11 mouse cellular contexts compared by ENCODE assay signal in genomic region chr5:139084302-139084701, GRCm38 (mm10).
DNase-seq lines count a peak whose midpoint lies in the region; ATAC-seq and TF ChIP-seq lines count a peak whose summit lies in the region.
"Had no signal": no experiment of that assay in that cellular context is flagged by ENCODE, and none has a peak within 500 bp of the region (broad histone marks: within the 10 kb centered on the region; RNA-seq: fewer than 3 reads in every experiment).

No protein-coding gene starts in this region.

- H3K27me3 ChIP-seq in C2C12 (ENCODE audit: control insufficient read depth, insufficient read depth, insufficient read length) = no peaks in the 10 kb centered on the region
- no peaks in the 10 kb centered on the region for H3K27me3 ChIP-seq in midbrain, embryonic 16.5 days (ENCODE audit: control insufficient read depth, insufficient read depth, low read depth, low read length)
- H3K27me3 ChIP-seq: hindbrain, embryonic 15.5 days; liver, embryonic 13.5 days; Patski had no signal

- TF ChIP-seq CTCF in C2C12 (IDR thresholded peaks at IDR 0.05; ENCODE audit: control insufficient read depth, insufficient read depth, insufficient read length) = no peak

- no peaks in the 10 kb centered on the region for H3K36me3 ChIP-seq in C2C12 (ENCODE audit: control insufficient read depth, insufficient read depth)
- peaks cover 7% of the 10 kb centered on the region for H3K36me3 ChIP-seq in midbrain, embryonic 16.5 days (ENCODE audit: control insufficient read depth, insufficient read depth, low read length)
- H3K36me3 ChIP-seq: liver, embryonic 13.5 days had no signal

- no peak overlapping the region for H3ac ChIP-seq in C2C12 (ENCODE audit: control insufficient read depth, insufficient read length, low read depth)

- no peak overlapping the region for H3K27ac ChIP-seq in midbrain, embryonic 16.5 days (ENCODE audit: low read length)
- H3K27ac ChIP-seq: hindbrain, embryonic 15.5 days; liver, embryonic 13.5 days had no signal

- no peak for ATAC-seq in midbrain, embryonic 16.5 days

- no peak overlapping the region for H3K4me2 ChIP-seq in midbrain, embryonic 16.5 days (ENCODE audit: low read length)
- H3K4me2 ChIP-seq: hindbrain, embryonic 15.5 days; liver, embryonic 13.5 days had no signal

- DNase-seq in adrenal gland, postnatal 25 days = peak; percentile 58
- peak; percentile 69 to 82 for DNase-seq in heart, adult 9 months (ENCODE audit: low spot score in 2 of 2)
- peak; percentile 63 to 72 for DNase-seq in layer of hippocampus, postnatal 10 days (ENCODE audit: low spot score in 2 of 2)
- DNase-seq in thymus, postnatal 14 days = no peak
- no peak for DNase-seq in c-Kit-positive CD71-positive TER-119-positive erythroid progenitor cells, embryonic 14.5 days (ENCODE audit: low spot score)
- no peak for DNase-seq in urinary bladder, adult 2 months (ENCODE audit: low spot score)
- DNase-seq: liver, embryonic 13.5 days had no signal

- WGBS in midbrain, embryonic 16.5 days = 80% methylated on average over 6 of the region's 6 CpGs

- H3K79me3 ChIP-seq in C2C12 (ENCODE audit: low read depth) = no peaks in the 10 kb centered on the region

- no peak overlapping the region for H3K4me3 ChIP-seq in C2C12 (ENCODE audit: insufficient read depth, poor library complexity, severe bottlenecking)
- no peak overlapping the region for H3K4me3 ChIP-seq in midbrain, embryonic 16.5 days (ENCODE audit: low read depth, low read length)
- H3K4me3 ChIP-seq: hindbrain, embryonic 15.5 days; liver, embryonic 13.5 days had no signal

- H3K9ac ChIP-seq in midbrain, embryonic 16.5 days (ENCODE audit: low read depth, low read length) = no peak overlapping the region
- H3K9ac ChIP-seq: hindbrain, embryonic 15.5 days; liver, embryonic 13.5 days had no signal

- H3K4me1 ChIP-seq in midbrain, embryonic 16.5 days (ENCODE audit: control insufficient read depth, insufficient read depth, low read length) = peaks cover 3% of the 10 kb centered on the region; the same call in 1 of the 2 replicates

- no peaks in the 10 kb centered on the region for H3K9me3 ChIP-seq in midbrain, embryonic 16.5 days (replicated peaks; ENCODE audit: control insufficient read depth, low read length, poor library complexity, severe bottlenecking)
- H3K9me3 ChIP-seq: hindbrain, embryonic 15.5 days; liver, embryonic 13.5 days had no signal

- H3K79me2 ChIP-seq in C2C12 (ENCODE audit: control insufficient read depth, insufficient read depth) = no peaks in the 10 kb centered on the region

TF ChIP-seq in C2C12, 6 proteins besides CTCF, POLR2A, EP300 and RAD21:
- TF ChIP-seq MAX (IDR thresholded peaks at IDR 0.05) (peak; percentile 25), MYOG (IDR thresholded peaks at IDR 0.05; ENCODE audit: control insufficient read depth, extremely low read depth, insufficient read length) (no peak), USF1 (IDR thresholded peaks at IDR 0.05; ENCODE audit: low read depth) (no peak), FOSL1 (IDR thresholded peaks at IDR 0.05; ENCODE audit: insufficient read depth, low read length, poor library complexity, severe bottlenecking) (no peak)

Comparison
In these comparisons a context has a peak if more than half of its experiments do, and no peak if none do; other contexts are left out.
1. DNase-seq: peak in adrenal gland, postnatal 25 days (single experiment), heart, adult 9 months (2 of 2) and layer of hippocampus, postnatal 10 days (2 of 2); none in thymus, postnatal 14 days (single experiment), c-Kit-positive CD71-positive TER-119-positive erythroid progenitor cells, embryonic 14.5 days (single experiment) and urinary bladder, adult 2 months (single experiment).